Mouse (Mus musculus) embryonic facial prominence, embryonic 11.5 days (tissue): ENCODE results near the gene Cebpz. TPM values are rescaled to one million over a fixed set of nuclear protein-coding genes. Genes with fewer than 3 reads are reported as not detected.

Experiments
- ATAC-seq: fragments of 200-750 bp; cut with Nextera tagmentation; replicated peaks from 2 replicates; pipeline ENCODE4 v1.8.0; 2017; ENCODE audit warnings: low read depth; ENCODE audit not compliant: insufficient number of reproducible peaks, low FRiP score, low TSS enrichment
- DNase-seq: peaks from one replicate; pipeline ENCODE4 v3.0.0-alpha.2; 2015; ENCODE audit warnings: low spot score
- H3K27ac ChIP-seq: fragments of 300-500 bp; sonication (generic); replicated peaks from 2 replicates; pipeline ENCODE4 v1.5.1; 2014; ENCODE audit warnings: mild to moderate bottlenecking, low read depth, low read length, control low read depth
- H3K27me3 ChIP-seq: fragments of 300-500 bp; sonication (generic); 2 replicates; pipeline ENCODE4 v1.6.1; 2014; ENCODE audit warnings: mild to moderate bottlenecking, low read length, moderate library complexity, mixed read lengths; ENCODE audit not compliant: control insufficient read depth, insufficient read depth
- H3K36me3 ChIP-seq: fragments of 300-500 bp; sonication (generic); replicated peaks from 2 replicates; pipeline ENCODE4 v1.6.1; 2014; ENCODE audit warnings: low read depth, mild to moderate bottlenecking, low read length, moderate library complexity, mixed read lengths; ENCODE audit not compliant: control insufficient read depth, insufficient read depth
- H3K4me1 ChIP-seq: fragments of 300-500 bp; sonication (generic); 2 replicates; pipeline ENCODE4 v1.6.1; 2014; ENCODE audit warnings: low read length, mixed read lengths; ENCODE audit not compliant: control insufficient read depth, insufficient read depth
- H3K4me2 ChIP-seq: fragments of 300-500 bp; sonication (generic); 2 replicates; pipeline ENCODE4 v1.6.1; 2014; ENCODE audit warnings: low read depth, mild to moderate bottlenecking, control low read depth, low read length, moderate library complexity
- H3K4me3 ChIP-seq: fragments of 300-500 bp; sonication (generic); 2 replicates; pipeline ENCODE4 v1.5.1; 2014; ENCODE audit warnings: low read depth, low read length, control low read depth
- H3K9ac ChIP-seq: fragments of 300-500 bp; sonication (generic); replicated peaks from 2 replicates; pipeline ENCODE4 v1.6.1; 2014; ENCODE audit warnings: mild to moderate bottlenecking, control low read depth, low read length
- H3K9me3 ChIP-seq: fragments of 300-500 bp; sonication (generic); replicated peaks from 2 replicates; pipeline ENCODE4 v1.6.1; 2016; ENCODE audit warnings: mild to moderate bottlenecking, low read length, inconsistent platforms, mixed read lengths; ENCODE audit not compliant: control insufficient read depth
- WGBS: fragments of 180-500 bp; shearing (Covaris S2); extraction: QIAGEN DNeasy Blood & Tissue Kit; methylation state at CpG from one replicate; pipeline ENCODE4 v1.1.7; 2014; 5-methylcytosine and 5-hydroxymethylcytosine counted together
- polyA plus RNA-seq: library from polyadenylated mRNA; unstranded; fragments of >200 nt; fragmentation: Nextera tagmentation; extraction: Ambion mirVana; gene quantifications from 2 replicates; pipeline ENCODE4 v1.2.1, GENCODE M21; 2014

Cebpz gene
- polyA plus RNA-seq, 1 experiment from 2014 or later = 69.3 TPM

DNA sequence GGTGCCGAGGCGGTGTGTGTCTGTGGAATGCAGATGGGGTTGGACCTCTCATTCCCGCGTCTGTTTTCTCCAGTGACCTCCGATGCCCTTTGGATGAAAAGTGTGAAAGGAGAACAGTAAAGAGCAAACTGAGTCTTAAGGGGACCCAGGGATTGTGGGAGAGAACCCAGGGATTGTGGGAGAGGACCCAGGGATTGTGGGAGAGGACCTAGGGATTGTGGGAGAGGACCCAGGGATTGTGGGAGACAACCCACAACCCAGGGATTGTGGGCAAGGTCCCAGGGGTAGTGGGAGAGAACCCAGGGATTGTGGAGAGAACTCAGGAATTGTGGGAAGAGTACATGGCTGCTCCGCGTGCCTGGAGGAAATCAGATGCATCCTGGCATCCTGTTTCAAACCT is 41.9 kb downstream of the Cebpz start:
- Histone ChIP-seq H3K9me3 (no peaks in the 10 kb centered on the region), H3K27ac (no peak overlapping the region), H3K36me3 (no peaks in the 10 kb centered on the region), H3K27me3 (no peaks in the 10 kb centered on the region), H3K4me3 (no peak overlapping the region), H3K4me2 (no peak overlapping the region), H3K9ac (no peak overlapping the region), H3K4me1 (no peaks in the 10 kb centered on the region)
- ATAC-seq (no peak), DNase-seq (no peak)
- WGBS = 82% methylated on average over 7 of the region's 7 CpGs

GRCm38 (mm10) chr17:78891020-78891419 is 45.8 kb downstream of the Cebpz start:
- no peak for ATAC-seq

GRCm38 (mm10) chr17:78889184-78889583 is 47.7 kb downstream of the Cebpz start:
- DNase-seq (no peak), ATAC-seq (no peak)
- Histone ChIP-seq H3K27me3 (no peaks in the 10 kb centered on the region), H3K9ac (no peak overlapping the region), H3K4me1 (no peaks in the 10 kb centered on the region), H3K27ac (no peak overlapping the region), H3K36me3 (no peaks in the 10 kb centered on the region), H3K9me3 (no peaks in the 10 kb centered on the region), H3K4me3 (no peak overlapping the region), H3K4me2 (no peak overlapping the region)
- WGBS = 35% methylated on average over 3 of the region's 3 CpGs

More at GRCm38 (mm10) chr17:78891020-78891419, 45.8 kb downstream of the Cebpz start:
- no peaks in the 10 kb centered on the region for H3K36me3 ChIP-seq
- whole genome bisulfite sequencing = 84% methylated on average over 9 of the region's 9 CpGs
- no peaks in the 10 kb centered on the region for H3K27me3 ChIP-seq
- H3K4me3 ChIP-seq = no peak overlapping the region
- DNase-seq = no peak
- H3K9me3 ChIP-seq = no peaks in the 10 kb centered on the region
- no peak overlapping the region for H3K4me2 ChIP-seq
- H3K9ac ChIP-seq = no peak overlapping the region
- no peak overlapping the region for H3K27ac ChIP-seq
- no peaks in the 10 kb centered on the region for H3K4me1 ChIP-seq

DNA sequence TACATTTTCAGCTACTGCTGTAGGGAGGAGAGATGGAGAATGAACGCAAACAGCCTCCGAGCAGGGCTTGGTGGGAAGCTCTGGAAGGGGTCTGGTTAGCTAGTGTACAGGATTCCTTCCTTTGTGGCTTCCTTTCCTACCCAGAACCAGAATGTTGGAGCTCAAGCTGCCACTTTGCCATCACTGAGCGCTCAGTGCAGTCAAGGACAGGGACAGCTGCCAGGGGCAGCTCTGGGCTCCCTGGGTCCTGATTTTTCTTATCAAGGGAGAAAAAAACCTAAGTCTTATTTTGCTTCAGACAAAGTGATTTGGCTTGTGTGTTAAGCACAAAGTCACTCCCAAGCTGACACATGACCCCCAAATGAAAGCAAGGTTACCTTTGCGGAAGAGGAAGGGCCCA is 48.3 kb downstream of the Cebpz start:
- Histone ChIP-seq H3K9ac (no peak overlapping the region), H3K4me2 (no peak overlapping the region), H3K9me3 (no peaks in the 10 kb centered on the region), H3K4me3 (no peak overlapping the region), H3K4me1 (no peaks in the 10 kb centered on the region), H3K36me3 (no peaks in the 10 kb centered on the region), H3K27me3 (no peaks in the 10 kb centered on the region), H3K27ac (no peak overlapping the region)
- WGBS = 82% methylated on average over 4 of the region's 4 CpGs
- DNase-seq (no peak), ATAC-seq (no peak)

DNA sequence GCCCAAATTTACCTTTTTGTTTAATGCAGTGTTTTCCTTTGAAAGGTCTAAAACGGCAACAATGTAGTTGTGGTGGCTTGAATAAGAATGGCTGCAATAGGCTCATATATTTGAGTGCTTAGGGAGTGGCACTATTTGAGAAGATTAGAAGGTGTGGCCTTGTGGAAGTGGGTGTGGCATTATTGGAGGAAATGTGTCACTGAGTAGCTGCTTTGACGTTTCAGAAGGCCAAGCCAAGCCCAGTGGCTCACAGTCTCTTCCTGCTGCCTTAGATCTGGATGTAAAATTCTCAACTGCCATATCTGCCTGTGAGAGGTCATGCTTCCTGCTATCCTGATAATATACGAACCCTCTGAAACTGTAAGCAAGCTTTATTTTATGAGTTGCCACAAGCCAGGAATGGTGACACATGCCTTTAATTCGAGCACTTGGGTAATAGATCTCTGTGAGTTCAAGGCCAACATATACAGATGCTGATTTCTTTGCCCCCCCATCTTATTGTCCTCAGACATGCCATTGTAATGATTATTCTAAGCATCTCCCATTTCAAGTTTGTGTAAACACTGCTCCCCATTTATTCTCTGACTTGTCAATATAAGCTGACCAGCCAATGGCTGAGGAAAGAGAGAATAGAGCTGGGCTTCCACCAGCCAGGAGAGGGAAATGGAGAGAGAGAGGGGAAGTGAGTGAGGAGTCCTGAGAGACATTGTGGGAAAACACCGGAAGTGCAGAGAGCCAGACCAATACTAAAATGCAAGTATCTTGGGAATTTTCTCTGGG is 51.4 kb downstream of the Cebpz start:
- no peak for ATAC-seq
- DNase-seq = no peak
- WGBS = 88% methylated on average over 5 of the region's 5 CpGs
- no peak overlapping the region for H3K27ac ChIP-seq
- H3K4me2 ChIP-seq = no peak overlapping the region
- no peak overlapping the region for H3K9ac ChIP-seq
- no peaks in the 10 kb centered on the region for H3K4me1 ChIP-seq
- H3K9me3 ChIP-seq = no peaks in the 10 kb centered on the region
- no peaks in the 10 kb centered on the region for H3K36me3 ChIP-seq
- H3K27me3 ChIP-seq = no peaks in the 10 kb centered on the region
- no peak overlapping the region for H3K4me3 ChIP-seq

- no peaks in the 10 kb centered on the region for H3K9me3 ChIP-seq
- H3K27ac ChIP-seq = no peak overlapping the region
- no peak overlapping the region for H3K4me2 ChIP-seq
- WGBS = 83% methylated on average over 4 of the region's 4 CpGs
- DNase-seq (no peak), ATAC-seq (no peak)
- no peaks in the 10 kb centered on the region for H3K36me3 ChIP-seq
- no peak overlapping the region for H3K4me3 ChIP-seq
- no peaks in the 10 kb centered on the region for H3K4me1 ChIP-seq
- H3K9ac ChIP-seq = no peak overlapping the region
- H3K27me3 ChIP-seq = no peaks in the 10 kb centered on the region
Observed at GRCm38 (mm10) chr17:78883291-78883690, 53.6 kb downstream of the Cebpz start.

- H3K4me3 ChIP-seq = peak within 1 kb of the TSS; percentile 44
- H3K27me3 ChIP-seq = no peaks in the 10 kb centered on the region
- no peak within 1 kb of the TSS for H3K27ac ChIP-seq
- H3K36me3 ChIP-seq = no peaks in the 10 kb centered on the region
- H3K4me2 ChIP-seq = peak within 1 kb of the TSS; percentile 64
- peak; percentile 86 for DNase-seq
- peak; percentile 96 for ATAC-seq
- H3K4me1 ChIP-seq = no peaks in the 10 kb centered on the region
- WGBS = 3% methylated on average over 28 of the region's 28 CpGs
- peak within 1 kb of the TSS; percentile 79 for H3K9ac ChIP-seq
- no peaks in the 10 kb centered on the region for H3K9me3 ChIP-seq
Observed at GRCm38 (mm10) chr17:78882401-78883112, 54.3 kb downstream of the Cebpz start, which contains the start of gene Eif2ak2. TSS of gene Eif2ak2 (minus strand) at chr17:78882573.

DNA sequence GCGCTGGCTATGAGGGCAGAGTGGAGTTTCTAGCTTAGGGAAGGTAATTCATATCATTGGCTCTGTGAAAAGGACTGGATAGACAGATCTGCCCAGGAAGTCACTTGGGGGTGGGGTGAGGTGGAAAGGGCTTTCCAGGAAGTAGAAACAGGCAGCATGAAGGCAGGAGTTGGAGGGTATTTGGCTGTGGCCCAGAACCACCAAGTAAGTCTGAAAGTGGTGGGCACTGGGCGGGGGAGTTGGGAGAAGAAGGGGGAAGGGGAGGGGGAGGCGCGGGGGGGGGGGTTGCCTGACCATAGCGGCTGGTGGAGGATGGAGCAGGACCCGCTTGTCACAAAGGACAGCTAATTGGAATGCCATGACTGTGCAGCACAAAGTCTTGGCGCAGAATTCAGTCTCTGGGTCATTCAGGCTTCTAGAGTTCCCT is 55.0 kb downstream of the Cebpz start:
- Histone ChIP-seq H3K9me3 (no peaks in the 10 kb centered on the region), H3K9ac (peak overlapping the region; percentile 79), H3K27me3 (no peaks in the 10 kb centered on the region), H3K4me2 (peak overlapping the region; percentile 64), H3K4me1 (no peaks in the 10 kb centered on the region), H3K36me3 (no peaks in the 10 kb centered on the region), H3K27ac (no peak overlapping the region), H3K4me3 (peak overlapping the region; percentile 44)
- DNase-seq (peak; percentile 13), ATAC-seq (peak; percentile 51)
- WGBS = 13% methylated on average over 5 of the region's 7 CpGs
